Mouse (Mus musculus) liver, embryonic 15.5 days (tissue): ENCODE measurements at regions not wholly inside any gene's neighbourhood (a gene's known extent, or its start where the extent isn't known, plus 50 kb on each side); places are given as distances from the start of the nearest gene placed in this dataset.
"Not testable (repeated sequence)": the region's sequence is repeated elsewhere in the genome, so short reads cannot be mapped to it uniquely, and the experiment has no call there.

Experiments
- ATAC-seq: fragments of 200-750 bp; cut with Nextera tagmentation; 2 replicates; pipeline ENCODE4 v1.8.0; 2017; ENCODE audit warnings: moderate number of reproducible peaks, mild to moderate bottlenecking, moderate library complexity; ENCODE audit not compliant: insufficient read depth
- H3K27ac ChIP-seq: fragments of 300-500 bp; sonication (generic); replicated peaks from 2 replicates; pipeline ENCODE4 v1.5.1; 2015; ENCODE audit warnings: mild to moderate bottlenecking, inconsistent platforms
- H3K27me3 ChIP-seq: fragments of 300-500 bp; sonication (generic); 2 replicates; pipeline ENCODE4 v1.6.1; 2015; ENCODE audit warnings: mild to moderate bottlenecking, inconsistent platforms
- H3K36me3 ChIP-seq: fragments of 300-500 bp; sonication (generic); replicated peaks from 2 replicates; pipeline ENCODE4 v1.6.1; 2015; ENCODE audit warnings: moderate library complexity, mild to moderate bottlenecking, inconsistent platforms
- H3K4me1 ChIP-seq: fragments of 300-500 bp; sonication (generic); replicated peaks from 2 replicates; pipeline ENCODE4 v1.6.1; 2015; ENCODE audit warnings: inconsistent platforms
- H3K4me2 ChIP-seq: fragments of 300-500 bp; sonication (generic); 2 replicates; pipeline ENCODE4 v1.6.1; 2015; ENCODE audit warnings: moderate library complexity, mild to moderate bottlenecking, inconsistent platforms
- H3K4me3 ChIP-seq: fragments of 300-500 bp; sonication (generic); replicated peaks from 2 replicates; pipeline ENCODE4 v1.5.1; 2015; ENCODE audit warnings: mild to moderate bottlenecking, inconsistent platforms
- H3K9ac ChIP-seq: fragments of 300-500 bp; sonication (generic); 2 replicates; pipeline ENCODE4 v1.6.1; 2015; ENCODE audit warnings: moderate library complexity, mild to moderate bottlenecking, inconsistent platforms
- H3K9me3 ChIP-seq: fragments of 300-500 bp; sonication (generic); replicated peaks from 2 replicates; pipeline ENCODE4 v1.6.1; 2016; ENCODE audit warnings: inconsistent platforms
- WGBS: fragments of 180-500 bp; shearing (Covaris S2); methylation state at CpG from one replicate; pipeline ENCODE4 v1.1.7; 2015; ENCODE audit warnings: mixed read lengths; ENCODE audit not compliant: insufficient replicate concordance; 5-methylcytosine and 5-hydroxymethylcytosine counted together

- not testable (repeated sequence) for H3K9ac ChIP-seq, ATAC-seq, H3K9me3 ChIP-seq, H3K36me3 ChIP-seq, H3K27ac ChIP-seq, H3K27me3 ChIP-seq, H3K4me3 ChIP-seq, H3K4me1 ChIP-seq
- WGBS = 4% methylated on average over 38 of the region's 40 CpGs
- H3K4me2 ChIP-seq = peak overlapping the region; percentile 23; the same call in 1 of the 2 replicates
Measured at GRCm38 (mm10) chr12:22745556-22745955, 1034.5 kb downstream of the Gm10330 start.

DNA sequence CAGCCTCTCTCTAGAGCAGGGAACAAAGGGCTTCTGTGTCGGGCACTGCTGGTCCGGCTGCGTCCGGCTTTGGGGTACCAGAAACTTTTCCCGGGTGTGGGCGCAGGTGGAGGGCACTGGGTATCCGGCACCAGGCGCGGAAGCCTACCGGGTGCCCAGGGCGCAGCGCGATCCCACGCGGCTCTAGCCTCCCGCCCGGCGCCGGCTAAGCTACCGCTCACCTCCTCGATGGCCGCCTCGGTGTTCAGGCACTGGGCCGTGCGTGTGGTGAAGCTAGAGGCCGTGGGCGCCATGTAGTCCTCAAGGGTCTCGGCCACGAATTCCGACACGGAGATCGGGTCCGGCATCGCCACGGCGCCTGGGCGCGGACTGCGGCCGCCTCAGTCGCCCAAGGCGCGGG, 1035.0 kb downstream of the Gm10330 start:
- H3K9ac ChIP-seq, ATAC-seq, H3K4me1 ChIP-seq, H3K4me3 ChIP-seq, H3K27me3 ChIP-seq, H3K36me3 ChIP-seq, H3K27ac ChIP-seq, H3K9me3 ChIP-seq: not testable (repeated sequence)
- 4% methylated on average over 38 of the region's 43 CpGs for WGBS
- peak overlapping the region; percentile 23; the same call in 1 of the 2 replicates for H3K4me2 ChIP-seq
